Mouse (Mus musculus) splenic B cell, adult 2 months (primary cell): ENCODE results near the gene Sertad2.
A peak's percentile ranks its signal among the peaks of the same experiment; 100 is the strongest.

ENCODE experiments used
- DNase-seq: peaks from one replicate; pipeline ENCODE4 v3.0.0-alpha.2; 2011; ENCODE audit warnings: low read depth, low spot score
- H3K27me3 ChIP-seq: 2 replicates; pipeline ENCODE4 v1.6.1; 2012; ENCODE audit warnings: mild to moderate bottlenecking, low read length, moderate library complexity, mixed read lengths; ENCODE audit not compliant: control insufficient read depth, poor library complexity, insufficient read depth, severe bottlenecking
- H3K36me3 ChIP-seq: 2 replicates; pipeline ENCODE4 v1.6.1; 2012; ENCODE audit warnings: mild to moderate bottlenecking, low read length, moderate library complexity, mixed read lengths; ENCODE audit not compliant: control insufficient read depth, poor library complexity, insufficient read depth, severe bottlenecking

Sertad2 gene

DNA sequence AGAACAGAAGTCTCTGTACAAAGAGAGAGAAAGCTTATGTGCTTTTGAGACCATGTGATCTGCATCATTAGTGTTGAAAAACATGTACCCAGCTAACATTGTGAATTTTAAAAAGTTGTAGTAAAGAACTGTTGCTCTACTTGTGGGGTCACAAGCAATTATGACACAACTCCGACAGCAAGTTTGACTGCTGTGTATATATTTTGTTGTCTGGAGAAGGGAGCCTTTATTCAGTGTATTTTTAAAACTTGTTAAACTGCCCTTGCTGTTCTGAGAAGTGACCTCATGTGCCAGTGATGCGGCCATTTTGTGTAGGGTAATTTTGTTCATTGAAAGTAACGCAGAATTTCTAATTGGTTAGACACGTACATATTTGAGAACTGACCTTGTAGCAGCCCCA is 61.1 kb downstream of the Sertad2 start:
- H3K36me3 ChIP-seq, result no peaks in the 10 kb centered on the region
- H3K27me3 ChIP-seq, result no peaks in the 10 kb centered on the region
- DNase-seq, result no peak

DNA sequence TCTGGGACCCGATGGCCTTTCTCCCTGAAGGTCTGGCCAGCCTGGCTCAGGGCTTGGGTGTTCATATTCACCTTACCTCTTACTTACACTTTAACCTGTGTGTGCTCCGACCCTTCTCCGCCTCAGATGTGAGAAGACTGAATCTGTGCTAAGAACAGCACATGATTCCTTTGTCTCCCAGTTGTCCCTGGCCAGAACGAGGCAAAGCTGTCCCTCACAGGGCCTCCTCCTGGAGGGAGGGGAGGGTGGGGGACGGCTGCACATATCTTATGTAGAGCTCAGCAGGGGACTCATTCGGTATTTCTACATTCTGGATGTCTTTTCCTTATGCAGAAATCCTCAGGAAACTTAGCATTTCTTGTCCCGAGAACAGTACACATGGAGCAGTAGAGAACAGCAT is 62.6 kb downstream of the Sertad2 start:
- Histone ChIP-seq H3K27me3 (no peaks in the 10 kb centered on the region), H3K36me3 (no peaks in the 10 kb centered on the region)
- DNase-seq, result no peak

DNA sequence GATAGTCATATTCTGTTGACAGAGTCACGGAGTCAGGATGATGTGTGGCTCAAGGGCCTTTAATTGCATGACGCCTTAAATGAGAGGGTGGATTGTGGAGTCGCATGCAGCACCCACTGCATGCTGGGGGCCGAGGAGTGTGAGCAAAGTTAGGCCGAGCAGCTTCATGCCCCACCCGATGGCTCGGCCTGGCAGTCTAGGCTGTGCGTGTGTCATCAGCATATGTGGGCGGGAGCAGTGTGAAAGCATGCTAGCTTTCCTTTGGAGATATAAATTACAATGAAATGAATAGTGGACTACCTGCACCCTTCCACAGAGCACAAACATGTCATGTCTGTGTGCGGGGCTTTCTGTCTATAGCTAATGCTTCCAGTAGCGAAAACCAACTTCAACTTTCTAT is 65.4 kb downstream of the Sertad2 start:
- no peaks in the 10 kb centered on the region for H3K36me3 ChIP-seq
- DNase-seq, result no peak
- H3K27me3 ChIP-seq, result no peaks in the 10 kb centered on the region

DNA sequence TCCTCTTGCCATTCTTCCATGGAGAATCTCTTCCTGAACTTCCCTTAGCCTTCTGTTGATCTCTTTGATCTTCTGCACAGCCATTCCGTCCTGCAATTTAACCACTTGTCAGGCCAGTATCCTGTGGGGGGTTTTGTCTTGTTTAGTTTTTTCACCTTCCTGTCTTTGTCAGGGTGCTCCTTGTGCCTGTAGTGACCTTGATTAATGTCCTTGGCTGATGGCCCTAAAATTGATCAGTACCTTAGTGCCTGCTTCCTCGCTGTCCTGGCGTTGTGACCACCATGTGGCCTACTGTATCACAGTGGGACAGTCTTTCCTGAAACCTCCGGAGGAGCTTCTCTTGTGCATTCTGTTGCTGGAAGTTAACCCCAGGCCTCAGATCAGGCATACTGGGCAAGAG is 70.2 kb downstream of the Sertad2 start:
- DNase-seq, result no peak
- no peaks in the 10 kb centered on the region for H3K36me3 ChIP-seq
- H3K27me3 ChIP-seq, result no peaks in the 10 kb centered on the region

DNA sequence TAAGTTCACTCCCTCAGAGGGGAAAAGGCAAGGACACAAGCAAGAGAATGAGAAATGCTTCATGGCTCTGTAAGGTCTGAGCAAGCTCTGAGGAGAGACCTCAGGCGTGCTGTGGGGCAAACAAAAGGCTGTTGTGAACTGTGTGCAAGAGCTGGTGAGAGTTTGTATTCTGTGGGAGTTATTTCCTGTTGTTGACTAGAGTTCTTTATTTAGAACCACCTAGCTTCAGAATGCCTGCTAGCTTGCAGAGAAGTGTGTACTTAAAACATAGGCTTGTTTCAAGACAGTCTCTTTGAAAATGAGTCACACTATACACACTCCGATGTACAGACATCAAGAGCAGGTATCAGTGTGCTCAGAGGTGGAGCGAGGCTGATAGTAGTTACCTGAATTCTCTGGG is 73.0 kb downstream of the Sertad2 start:
- no peak for DNase-seq
- Histone ChIP-seq H3K27me3 (no peaks in the 10 kb centered on the region), H3K36me3 (no peaks in the 10 kb centered on the region)

DNA sequence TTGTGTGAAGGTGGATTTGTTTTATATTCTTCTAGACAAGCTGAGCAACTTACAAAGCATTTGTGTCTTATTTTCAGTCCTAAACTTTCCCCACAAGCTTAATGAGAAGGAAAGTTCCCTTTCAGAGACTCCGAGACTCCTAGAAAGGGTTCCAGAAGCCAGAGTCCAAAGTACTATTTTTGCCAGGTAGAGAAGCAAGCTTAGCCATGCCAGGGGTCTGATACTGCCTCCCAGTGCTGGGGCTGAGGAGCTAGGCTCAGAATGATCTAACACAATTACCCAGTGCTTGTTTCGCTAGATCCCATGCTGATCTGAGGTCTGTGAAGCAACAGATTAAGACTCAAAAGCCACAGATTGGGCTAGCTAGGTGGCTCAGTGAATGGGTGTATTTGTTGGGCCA is 84.1 kb downstream of the Sertad2 start:
- no peaks in the 10 kb centered on the region for H3K27me3 ChIP-seq
- DNase-seq, result no peak
- H3K36me3 ChIP-seq, result no peaks in the 10 kb centered on the region

DNA sequence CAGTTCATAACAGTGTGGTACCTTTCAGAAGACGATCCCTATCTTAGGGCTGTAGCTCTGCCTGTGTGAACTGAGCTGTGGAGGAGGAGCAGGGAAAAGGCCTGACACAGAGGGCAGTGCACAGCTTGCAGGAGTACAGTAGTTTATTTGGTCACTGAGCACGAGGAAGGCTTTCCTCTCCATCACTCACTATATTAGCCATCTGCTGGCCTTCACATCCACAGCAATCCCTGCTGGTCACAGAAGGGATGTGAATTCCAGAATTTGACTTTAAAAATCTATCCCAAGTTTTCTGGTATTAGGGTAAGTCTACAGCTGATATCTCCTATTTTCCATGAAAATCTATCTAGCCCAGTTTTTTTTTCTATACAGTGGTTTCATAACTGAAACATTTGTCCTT is 85.2 kb downstream of the Sertad2 start:
- Histone ChIP-seq H3K27me3 (no peaks in the 10 kb centered on the region), H3K36me3 (no peaks in the 10 kb centered on the region)
- no peak for DNase-seq

DNA sequence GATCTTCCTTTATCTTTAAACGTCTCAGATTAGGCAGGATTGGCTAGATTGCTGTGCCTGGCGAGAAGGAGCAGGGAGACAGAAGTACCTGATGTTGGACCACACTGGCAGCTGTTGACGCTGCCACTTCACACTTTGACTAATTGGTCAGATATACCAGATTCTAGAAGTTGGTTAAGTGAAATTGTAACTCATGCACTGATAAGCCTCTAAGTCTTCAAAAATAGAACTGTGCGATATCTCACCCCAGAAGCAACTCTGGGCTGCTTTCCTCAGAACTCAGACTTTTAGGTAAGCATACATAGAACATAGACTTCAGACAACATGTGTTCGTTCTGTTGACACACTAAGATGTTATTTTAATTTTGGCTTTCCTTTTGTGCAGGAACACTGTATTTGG is 86.6 kb downstream of the Sertad2 start:
- Histone ChIP-seq H3K36me3 (no peaks in the 10 kb centered on the region), H3K27me3 (no peaks in the 10 kb centered on the region)
- DNase-seq, result no peak

DNA sequence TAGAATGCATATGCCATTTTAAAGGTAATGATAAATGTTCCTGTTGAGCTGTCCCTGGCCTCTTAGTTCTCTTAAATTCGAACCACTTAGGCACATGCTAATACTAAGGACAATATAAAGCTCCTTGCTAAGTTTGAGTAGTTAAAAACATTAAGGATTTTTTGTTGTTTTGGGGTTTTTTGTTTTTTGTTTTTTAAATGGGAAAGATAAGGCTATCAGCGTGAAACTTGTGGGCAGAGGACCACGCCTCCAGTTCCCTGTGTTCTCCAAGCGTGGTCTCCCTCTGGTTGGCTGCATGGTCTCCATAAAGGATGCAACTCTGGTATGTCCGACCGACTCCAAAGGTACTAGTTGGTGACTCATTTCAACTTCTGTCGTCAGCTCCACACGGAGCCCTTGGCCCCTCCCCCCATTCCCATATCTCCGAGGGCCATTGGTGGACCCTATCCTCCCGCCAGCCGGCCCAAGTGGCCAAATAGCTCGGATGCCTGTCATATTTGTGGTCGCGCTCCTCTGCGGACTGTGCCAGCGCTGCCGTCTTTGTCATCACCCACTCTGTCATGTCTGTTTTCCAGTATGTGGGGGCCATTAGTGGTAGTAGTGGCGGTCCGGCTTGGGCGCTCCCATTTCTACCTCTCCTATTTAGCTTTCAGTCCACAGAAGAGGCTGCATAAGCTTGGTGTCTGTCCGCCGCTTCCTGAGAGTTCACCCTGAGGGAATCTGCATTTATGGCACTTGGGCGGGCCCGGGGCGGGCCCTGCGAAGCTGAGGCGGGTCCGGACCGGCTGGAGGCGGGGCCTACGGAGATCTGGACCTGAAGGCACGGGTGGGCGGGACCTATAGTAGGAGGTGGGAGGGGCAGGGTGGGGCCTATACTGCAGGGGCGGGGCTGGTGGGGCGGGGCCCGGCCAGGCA is 88.2 kb downstream of the Sertad2 start:
- DNase-seq, result peak; percentile 95
- no peaks in the 10 kb centered on the region for H3K27me3 ChIP-seq
- no peaks in the 10 kb centered on the region for H3K36me3 ChIP-seq

DNA sequence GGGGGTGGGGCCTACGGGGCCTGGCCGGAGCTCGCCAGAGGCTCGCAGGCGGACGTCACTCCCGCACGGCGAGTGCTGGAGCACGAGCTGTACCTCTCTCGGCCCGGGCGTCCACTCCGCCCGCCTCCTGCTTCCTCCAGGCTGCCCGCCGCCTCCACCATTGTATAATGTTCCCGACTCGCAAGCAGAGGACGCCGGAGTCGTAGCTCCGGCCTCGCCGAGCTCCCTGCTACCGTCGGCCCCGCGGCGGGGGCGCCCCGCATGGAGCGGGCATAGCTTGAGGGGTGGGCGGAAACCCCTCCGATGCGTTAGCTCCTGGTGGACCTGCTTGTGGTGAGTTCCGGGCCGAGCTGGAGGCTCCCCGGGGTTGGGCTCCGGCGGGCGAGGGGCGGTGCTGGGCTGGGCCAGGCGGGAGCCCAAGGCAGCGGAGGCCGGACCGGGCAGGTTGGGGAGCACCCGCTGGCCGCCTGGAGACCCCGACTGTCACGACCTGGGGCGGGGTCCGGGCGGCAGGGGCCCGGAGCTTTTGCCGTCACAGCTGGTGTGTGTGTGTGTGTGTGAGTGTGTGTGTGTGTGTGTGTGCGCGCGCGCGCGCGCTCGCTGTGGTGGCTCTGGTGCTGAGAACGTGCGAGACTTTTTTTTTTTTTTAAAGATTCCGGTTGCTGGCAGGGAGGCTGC is 89.0 kb downstream of the Sertad2 start:
- no peaks in the 10 kb centered on the region for H3K27me3 ChIP-seq
- no peaks in the 10 kb centered on the region for H3K36me3 ChIP-seq
- DNase-seq, result peak; percentile 81

DNA sequence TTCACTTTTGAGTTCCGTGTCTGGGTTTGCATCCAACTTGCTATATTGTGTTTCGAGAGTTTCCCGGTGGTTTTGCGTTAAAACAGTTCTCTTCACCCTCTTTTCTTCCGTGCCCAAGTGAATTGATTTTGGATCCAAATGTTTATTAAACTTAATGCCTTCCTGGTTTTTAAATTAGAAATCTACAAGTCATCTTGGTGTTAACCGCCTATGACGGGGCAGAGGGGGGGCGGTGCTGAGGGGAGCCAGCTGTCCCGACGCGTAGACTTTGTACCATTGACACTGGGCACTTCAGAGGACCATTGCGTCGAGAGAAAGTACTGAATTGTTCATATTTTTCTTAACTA is 89.5 kb downstream of the Sertad2 start:
- H3K27me3 ChIP-seq, result no peaks in the 10 kb centered on the region
- no peak for DNase-seq

DNA sequence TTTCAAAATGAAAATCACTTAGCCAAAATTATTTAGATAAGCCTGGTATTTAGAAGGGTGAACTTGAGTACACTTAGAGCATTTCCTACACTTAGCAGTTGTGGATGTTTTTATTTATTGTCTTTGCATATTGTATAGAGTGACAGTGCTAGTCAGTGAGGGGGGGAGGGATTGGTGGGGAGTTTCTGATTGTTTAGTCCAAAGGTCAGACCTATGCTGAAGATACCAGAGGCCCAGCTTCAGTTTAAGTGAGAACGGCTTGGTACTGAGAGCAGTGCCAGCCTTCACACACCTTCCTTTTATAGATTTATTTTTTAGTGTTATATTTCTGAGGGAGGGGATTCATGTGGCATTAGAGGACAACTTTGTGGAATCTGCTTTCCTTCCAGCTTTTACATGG is 91.5 kb downstream of the Sertad2 start:
- DNase-seq, result no peak
- H3K36me3 ChIP-seq, result no peaks in the 10 kb centered on the region
- no peaks in the 10 kb centered on the region for H3K27me3 ChIP-seq

More for the DNA sequence above, 89.5 kb downstream of the Sertad2 start:
- H3K36me3 ChIP-seq, result no peaks in the 10 kb centered on the region

DNA sequence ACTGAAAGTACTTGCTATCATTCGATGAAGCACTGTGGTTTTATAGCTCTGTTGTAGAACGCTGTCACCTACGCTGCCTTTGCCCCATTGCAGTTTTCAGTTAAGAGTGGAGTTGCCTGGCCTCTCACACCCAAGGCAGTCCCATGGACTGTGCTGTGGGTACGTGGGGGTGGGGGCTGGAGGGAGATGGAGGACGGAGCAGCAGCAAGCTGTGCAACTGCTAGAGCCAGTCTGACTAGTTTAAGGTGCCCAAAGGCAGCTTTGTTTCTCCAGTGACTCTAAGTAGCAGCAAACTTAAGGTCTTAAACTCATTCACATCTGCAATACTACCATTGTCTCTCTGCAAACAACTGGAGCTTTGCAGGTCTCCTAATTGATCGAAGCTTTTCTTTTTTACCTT is 92.6 kb downstream of the Sertad2 start:
- no peak for DNase-seq
- H3K27me3 ChIP-seq, result no peaks in the 10 kb centered on the region
- no peaks in the 10 kb centered on the region for H3K36me3 ChIP-seq

DNA sequence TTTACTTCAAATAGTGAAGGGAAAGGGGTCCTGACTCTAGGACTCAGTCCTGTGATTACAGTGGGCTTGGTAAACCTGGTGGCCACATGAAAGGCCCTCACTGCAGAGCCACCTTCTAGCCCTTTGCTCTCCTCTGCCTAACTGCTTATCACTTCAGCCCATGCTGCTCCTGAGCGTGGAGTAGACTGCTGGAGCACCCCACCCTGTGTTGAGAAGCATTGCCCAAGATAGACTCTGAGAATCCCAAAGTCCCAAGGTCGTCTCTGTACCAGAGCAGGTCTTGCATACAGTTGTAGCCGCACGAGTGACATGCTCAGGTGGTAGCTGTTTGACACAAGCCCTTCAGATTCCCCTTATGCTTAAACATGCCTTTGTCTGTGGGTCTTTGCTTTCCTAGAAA is 93.1 kb downstream of the Sertad2 start:
- Histone ChIP-seq H3K36me3 (no peaks in the 10 kb centered on the region), H3K27me3 (no peaks in the 10 kb centered on the region)
- no peak for DNase-seq

DNA sequence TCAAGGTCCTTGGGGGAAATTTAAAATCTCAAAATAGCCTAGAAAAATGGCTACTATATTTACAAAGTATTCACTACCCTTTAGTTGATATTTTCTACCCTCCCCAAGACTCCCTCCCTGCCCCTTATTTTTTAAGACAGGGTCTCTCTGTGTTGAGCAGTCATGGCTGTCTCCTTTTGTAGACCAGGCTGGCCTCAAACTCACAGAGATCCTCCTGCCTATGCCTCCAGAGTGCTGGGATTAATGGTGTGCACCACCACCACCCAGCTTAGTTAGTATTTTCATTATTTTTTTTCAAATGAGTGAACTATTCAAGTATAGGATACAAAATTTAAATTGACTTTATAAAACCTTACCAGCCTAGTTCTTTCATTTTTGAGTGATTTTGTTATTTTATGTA is 94.0 kb downstream of the Sertad2 start:
- Histone ChIP-seq H3K36me3 (no peaks in the 10 kb centered on the region), H3K27me3 (no peaks in the 10 kb centered on the region)
- DNase-seq, result no peak
